Mouse (Mus musculus): Measurements from ENCODE around the gene Mapk8ip3.

Gene Mapk8ip3

DNA sequence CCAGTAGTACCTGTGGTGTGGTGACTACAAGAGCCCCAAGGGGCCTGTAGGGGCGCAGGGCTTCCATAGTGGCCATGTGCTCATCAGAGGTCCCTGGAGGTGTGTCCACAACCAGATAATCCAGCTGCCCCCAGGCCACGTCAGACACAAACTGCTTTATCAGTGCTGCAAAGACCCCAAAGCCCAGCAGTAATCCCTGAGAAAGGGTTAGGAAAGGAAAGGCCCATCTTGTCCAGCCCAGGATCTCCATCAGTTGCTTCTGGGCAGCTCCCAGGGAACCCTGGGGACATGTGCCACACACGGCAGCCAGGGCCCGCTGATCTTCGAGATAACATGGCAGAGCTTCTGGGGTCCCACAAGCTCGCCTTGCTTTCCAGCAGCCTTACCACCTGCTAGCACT is 52.4 kb downstream of the Mapk8ip3 start:
- Histone ChIP-seq H3K36me3 (ENCODE audit: control insufficient read depth, insufficient read depth, low read length, poor library complexity, severe bottlenecking) (peaks cover 9% of the 10 kb centered on the region), H3K27me3 (ENCODE audit: control insufficient read depth, insufficient read depth, low read length, poor library complexity, severe bottlenecking) (no peaks in the 10 kb centered on the region)
- no peak for DNase-seq (ENCODE audit: low read depth, low spot score)

DNA sequence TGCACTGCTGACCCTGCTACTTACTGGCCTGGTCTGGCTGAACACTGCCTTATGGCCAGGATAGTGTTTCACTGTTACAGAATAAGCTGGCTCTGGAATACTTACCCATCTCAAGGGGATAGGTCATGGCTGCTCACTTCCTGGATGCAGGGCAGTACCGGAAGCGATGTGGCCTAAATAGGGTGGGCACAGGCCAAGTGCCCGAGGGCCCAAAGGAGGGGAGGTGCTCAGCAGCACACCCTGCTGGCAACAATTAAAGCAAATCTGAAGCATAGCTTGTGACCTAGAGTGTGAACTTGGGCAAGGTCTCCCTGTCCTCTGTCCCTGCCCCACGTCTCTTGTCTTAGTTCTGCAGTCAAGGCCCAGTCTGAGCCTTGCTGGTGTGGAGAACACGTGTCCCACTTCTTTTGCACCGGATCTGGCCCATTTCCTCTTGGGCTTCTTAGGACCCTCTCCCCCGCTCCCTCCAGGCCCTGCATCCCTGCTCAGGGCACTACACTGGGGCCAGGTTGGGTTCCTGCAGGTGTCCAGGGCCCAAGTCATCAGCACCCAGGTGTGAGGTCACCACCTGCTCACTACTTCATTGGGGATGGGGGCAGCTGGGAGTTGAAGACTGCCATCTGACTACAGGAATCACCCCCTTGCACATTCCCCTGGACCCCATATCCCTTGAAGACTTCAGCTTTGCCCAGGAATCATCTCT is 54.9 kb downstream of the Mapk8ip3 start:
- Histone ChIP-seq H3K36me3 (ENCODE audit: control insufficient read depth, insufficient read depth, low read length, poor library complexity, severe bottlenecking) (peaks cover 9% of the 10 kb centered on the region), H3K27me3 (ENCODE audit: control insufficient read depth, insufficient read depth, low read length, poor library complexity, severe bottlenecking) (no peaks in the 10 kb centered on the region)
- DNase-seq (ENCODE audit: low read depth, low spot score), result peak; percentile 60

DNA sequence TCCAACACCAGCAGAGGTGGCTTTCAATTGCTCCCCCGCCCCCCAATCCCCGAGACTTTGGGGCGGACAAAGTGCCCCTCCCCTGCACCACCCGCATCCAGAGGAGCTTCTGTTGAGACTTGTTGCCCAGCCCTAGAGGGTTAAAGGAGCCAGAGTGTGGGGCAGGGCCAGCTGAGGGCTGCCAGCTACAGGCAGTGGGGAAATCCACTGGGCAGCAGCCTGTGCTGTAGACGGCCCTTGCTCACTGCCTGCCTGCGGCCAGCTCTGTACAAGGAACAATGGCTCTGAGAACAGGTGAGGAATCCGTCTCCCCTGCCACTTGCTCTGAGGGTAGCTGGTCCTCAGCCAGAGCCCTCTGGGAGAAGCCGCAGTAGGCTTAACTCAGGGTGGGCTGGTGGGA is 58.2 kb downstream of the Mapk8ip3 start:
- peaks cover 8% of the 10 kb centered on the region; the same call in 1 of the 2 replicates for H3K36me3 ChIP-seq (ENCODE audit: control insufficient read depth, insufficient read depth, low read length, poor library complexity, severe bottlenecking)
- no peak for DNase-seq (ENCODE audit: low read depth, low spot score)
- H3K27me3 ChIP-seq (ENCODE audit: control insufficient read depth, insufficient read depth, low read length, poor library complexity, severe bottlenecking), result no peaks in the 10 kb centered on the region

DNA sequence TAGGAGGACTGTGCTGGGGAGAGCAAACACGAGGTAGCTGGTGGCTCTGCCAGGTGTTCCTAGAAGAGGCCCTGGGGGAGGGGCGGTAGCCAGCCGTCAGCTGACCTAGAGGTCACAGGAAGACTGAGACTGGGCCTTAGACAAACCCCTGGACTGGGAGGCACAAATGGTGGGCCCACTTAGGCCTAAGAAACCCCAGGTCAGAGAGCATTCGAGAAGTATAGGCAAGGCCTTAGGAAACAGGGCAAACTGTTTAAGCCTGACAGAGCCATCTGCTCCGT is 58.7 kb downstream of the Mapk8ip3 start:
- H3K36me3 ChIP-seq (ENCODE audit: control insufficient read depth, insufficient read depth, low read length, poor library complexity, severe bottlenecking), result peaks cover 5% of the 10 kb centered on the region; the same call in 1 of the 2 replicates
- H3K27me3 ChIP-seq (ENCODE audit: control insufficient read depth, insufficient read depth, low read length, poor library complexity, severe bottlenecking), result no peaks in the 10 kb centered on the region
- no peak for DNase-seq (ENCODE audit: low read depth, low spot score)

- no peak for DNase-seq (ENCODE audit: low read depth, low spot score)
- no peaks in the 10 kb centered on the region for H3K27me3 ChIP-seq (ENCODE audit: control insufficient read depth, insufficient read depth, low read length, poor library complexity, severe bottlenecking)
- peaks cover under 1% of the 10 kb centered on the region; the same call in 1 of the 2 replicates for H3K36me3 ChIP-seq (ENCODE audit: control insufficient read depth, insufficient read depth, low read length, poor library complexity, severe bottlenecking)
These were observed 59.3 kb downstream of the Mapk8ip3 start for GRCm38 (mm10) chr17:24877336-24878116.

DNA sequence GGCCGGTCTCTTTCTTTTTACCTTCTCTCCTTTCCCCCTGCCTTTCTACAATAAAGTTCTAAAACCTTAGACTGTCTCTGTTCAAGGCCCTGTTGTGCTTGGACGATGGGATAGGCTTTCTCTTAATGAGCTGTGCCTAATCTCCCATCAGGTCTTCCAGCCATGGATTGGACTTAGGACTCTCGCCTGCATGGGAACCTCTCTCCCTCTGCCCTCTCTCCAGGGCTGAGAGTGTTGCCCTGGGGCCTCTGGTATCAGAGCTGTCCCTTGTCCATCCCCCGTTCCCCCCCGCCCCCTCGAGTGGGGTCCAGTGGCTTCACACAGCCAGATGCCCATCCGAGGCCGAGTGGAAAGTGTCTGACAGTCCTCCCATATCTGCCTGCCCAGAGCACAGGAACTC is 61.8 kb downstream of the Mapk8ip3 start:
- no peak for DNase-seq (ENCODE audit: low read depth, low spot score)
- Histone ChIP-seq H3K27me3 (ENCODE audit: control insufficient read depth, insufficient read depth, low read length, poor library complexity, severe bottlenecking) (no peaks in the 10 kb centered on the region), H3K36me3 (ENCODE audit: control insufficient read depth, insufficient read depth, low read length, poor library complexity, severe bottlenecking) (no peaks in the 10 kb centered on the region)

DNA sequence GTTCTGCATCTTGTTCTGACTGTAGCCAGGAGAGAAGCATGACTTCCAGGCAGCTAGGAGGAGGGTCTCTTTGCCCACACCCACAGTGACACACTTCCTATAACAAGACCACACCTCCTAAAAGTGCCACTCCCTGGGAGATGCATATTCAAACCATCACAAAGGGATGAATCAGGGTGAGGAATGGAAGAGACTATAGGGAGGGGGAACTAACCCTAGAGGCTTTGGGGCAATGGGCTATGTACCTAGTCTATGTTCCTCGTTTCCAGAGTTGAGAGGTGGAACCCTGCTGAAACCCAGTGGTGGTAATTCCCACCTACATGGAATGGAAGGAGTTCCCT is 62.4 kb downstream of the Mapk8ip3 start:
- Histone ChIP-seq H3K27me3 (ENCODE audit: control insufficient read depth, insufficient read depth, low read length, poor library complexity, severe bottlenecking) (no peaks in the 10 kb centered on the region), H3K36me3 (ENCODE audit: control insufficient read depth, insufficient read depth, low read length, poor library complexity, severe bottlenecking) (no peaks in the 10 kb centered on the region)
- DNase-seq (ENCODE audit: low read depth, low spot score), result no peak

- Histone ChIP-seq H3K36me3 (ENCODE audit: control insufficient read depth, insufficient read depth, low read length, poor library complexity, severe bottlenecking) (no peaks in the 10 kb centered on the region), H3K27me3 (ENCODE audit: control insufficient read depth, insufficient read depth, low read length, poor library complexity, severe bottlenecking) (no peaks in the 10 kb centered on the region)
- DNase-seq (ENCODE audit: low read depth, low spot score), result no peak
These were observed 62.9 kb downstream of the Mapk8ip3 start for GRCm38 (mm10) chr17:24873695-24874404.

- Histone ChIP-seq H3K27me3 (ENCODE audit: control insufficient read depth, insufficient read depth, low read length, poor library complexity, severe bottlenecking) (no peaks in the 10 kb centered on the region), H3K36me3 (ENCODE audit: control insufficient read depth, insufficient read depth, low read length, poor library complexity, severe bottlenecking) (peaks cover 5% of the 10 kb centered on the region; the same call in 1 of the 2 replicates)
- no peak for DNase-seq (ENCODE audit: low read depth, low spot score)
These were observed 68.9 kb downstream of the Mapk8ip3 start for GRCm38 (mm10) chr17:24867914-24868313.

DNA sequence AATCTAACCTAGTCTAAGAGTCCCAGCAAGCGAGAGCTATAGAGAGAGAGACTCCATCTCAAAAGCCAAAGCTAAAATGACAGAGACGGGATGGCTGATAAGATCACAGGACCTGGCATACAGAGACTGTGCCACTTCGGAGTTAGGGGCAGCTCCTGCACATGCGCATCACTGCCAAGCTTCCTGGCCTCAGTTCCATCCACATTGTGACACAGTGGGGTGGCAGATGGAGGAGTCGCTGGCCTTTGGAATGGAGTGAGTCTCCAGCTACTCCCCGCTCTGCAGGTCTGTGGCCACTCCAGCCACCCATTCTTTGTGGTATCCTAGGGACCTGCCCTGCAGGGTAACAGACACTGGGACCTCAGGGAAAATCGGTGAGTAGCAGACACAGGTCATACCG is 71.0 kb downstream of the Mapk8ip3 start, which contains the start of gene Igfals:
TSS of gene Igfals (plus strand) at position 222 of the 400 bp plus-strand sequence.
- DNase-seq (ENCODE audit: low read depth, low spot score), result no peak
- H3K36me3 ChIP-seq (ENCODE audit: control insufficient read depth, insufficient read depth, low read length, poor library complexity, severe bottlenecking), result peaks cover 8% of the 10 kb centered on the region; the same call in 1 of the 2 replicates
- H3K27me3 ChIP-seq (ENCODE audit: control insufficient read depth, insufficient read depth, low read length, poor library complexity, severe bottlenecking), result no peaks in the 10 kb centered on the region

DNA sequence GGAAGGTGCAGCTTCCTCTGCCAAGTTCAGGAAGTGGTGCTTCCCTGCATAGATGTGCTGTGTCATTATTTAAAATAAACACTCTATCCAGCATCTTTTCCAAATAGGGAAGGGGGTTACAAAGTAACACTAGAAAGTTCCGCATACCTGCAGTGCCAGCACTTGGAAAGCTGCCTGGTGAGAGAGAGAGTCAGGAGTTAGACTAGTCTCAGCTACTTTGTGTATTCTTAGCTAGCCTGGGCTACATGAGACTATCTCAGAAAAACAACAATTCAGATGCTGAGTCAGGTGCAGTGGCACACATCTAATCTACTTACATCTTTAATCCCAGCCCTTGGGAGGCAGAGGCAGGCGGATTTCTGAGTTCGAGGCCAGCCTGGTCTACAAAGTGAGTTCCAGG is 75.0 kb downstream of the Mapk8ip3 start:
- DNase-seq (ENCODE audit: low read depth, low spot score), result no peak
- Histone ChIP-seq H3K27me3 (ENCODE audit: control insufficient read depth, insufficient read depth, low read length, poor library complexity, severe bottlenecking) (no peaks in the 10 kb centered on the region), H3K36me3 (ENCODE audit: control insufficient read depth, insufficient read depth, low read length, poor library complexity, severe bottlenecking) (peaks cover 10% of the 10 kb centered on the region)

DNA sequence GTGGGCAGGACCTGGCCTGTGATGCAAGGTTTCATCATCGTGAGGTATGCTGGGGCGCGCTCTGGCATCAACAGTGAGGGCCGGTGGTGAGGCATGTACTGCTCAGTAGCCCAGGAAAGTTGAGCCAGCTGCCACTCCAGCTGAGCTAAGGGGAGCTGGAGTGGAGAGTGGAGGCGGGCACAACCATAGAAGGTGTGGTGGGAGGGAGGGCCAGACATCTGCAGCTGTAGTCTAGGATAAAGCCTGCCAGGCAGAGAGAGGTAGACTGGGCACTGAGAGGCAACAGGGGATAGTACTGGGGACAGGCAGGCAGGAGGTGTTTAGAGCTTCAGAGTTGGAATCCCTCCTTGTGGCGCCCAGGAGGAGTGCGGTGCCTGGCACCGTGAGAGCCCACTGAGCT is 76.7 kb downstream of the Mapk8ip3 start:
- DNase-seq (ENCODE audit: low read depth, low spot score), result no peak
- no peaks in the 10 kb centered on the region for H3K27me3 ChIP-seq (ENCODE audit: control insufficient read depth, insufficient read depth, low read length, poor library complexity, severe bottlenecking)
- H3K36me3 ChIP-seq (ENCODE audit: control insufficient read depth, insufficient read depth, low read length, poor library complexity, severe bottlenecking), result peaks cover 10% of the 10 kb centered on the region

- Histone ChIP-seq H3K27me3 (ENCODE audit: control insufficient read depth, insufficient read depth, low read length, poor library complexity, severe bottlenecking) (no peaks in the 10 kb centered on the region), H3K36me3 (ENCODE audit: control insufficient read depth, insufficient read depth, low read length, poor library complexity, severe bottlenecking) (peaks cover 14% of the 10 kb centered on the region)
- DNase-seq (ENCODE audit: low read depth, low spot score), result no peak
These were observed 77.8 kb downstream of the Mapk8ip3 start for GRCm38 (mm10) chr17:24858967-24859366.

- no peaks in the 10 kb centered on the region for H3K27me3 ChIP-seq (ENCODE audit: control insufficient read depth, insufficient read depth, low read length, poor library complexity, severe bottlenecking)
- no peak for DNase-seq (ENCODE audit: low read depth, low spot score)
These were observed 78.8 kb downstream of the Mapk8ip3 start for GRCm38 (mm10) chr17:24857831-24858470.

GRCm38 (mm10) chr17:24856589-24856988 is 80.2 kb downstream of the Mapk8ip3 start:
- DNase-seq (ENCODE audit: low read depth, low spot score), result no peak
- Histone ChIP-seq H3K27me3 (ENCODE audit: control insufficient read depth, insufficient read depth, low read length, poor library complexity, severe bottlenecking) (no peaks in the 10 kb centered on the region), H3K36me3 (ENCODE audit: control insufficient read depth, insufficient read depth, low read length, poor library complexity, severe bottlenecking) (peaks cover 12% of the 10 kb centered on the region)

More at GRCm38 (mm10) chr17:24857831-24858470, 78.8 kb downstream of the Mapk8ip3 start:
- peaks cover 15% of the 10 kb centered on the region for H3K36me3 ChIP-seq (ENCODE audit: control insufficient read depth, insufficient read depth, low read length, poor library complexity, severe bottlenecking)
